Mouse (Mus musculus): ENCODE results near the gene Cblb. TPM values are rescaled to one million over a fixed set of nuclear protein-coding genes. Genes with fewer than 3 reads are reported as not detected.
A peak's percentile ranks its signal among the peaks of the same experiment; 100 is the strongest.

Cblb gene
- polyA plus RNA-seq, 1 experiment from 2014 or later = 31.6 TPM

DNA sequence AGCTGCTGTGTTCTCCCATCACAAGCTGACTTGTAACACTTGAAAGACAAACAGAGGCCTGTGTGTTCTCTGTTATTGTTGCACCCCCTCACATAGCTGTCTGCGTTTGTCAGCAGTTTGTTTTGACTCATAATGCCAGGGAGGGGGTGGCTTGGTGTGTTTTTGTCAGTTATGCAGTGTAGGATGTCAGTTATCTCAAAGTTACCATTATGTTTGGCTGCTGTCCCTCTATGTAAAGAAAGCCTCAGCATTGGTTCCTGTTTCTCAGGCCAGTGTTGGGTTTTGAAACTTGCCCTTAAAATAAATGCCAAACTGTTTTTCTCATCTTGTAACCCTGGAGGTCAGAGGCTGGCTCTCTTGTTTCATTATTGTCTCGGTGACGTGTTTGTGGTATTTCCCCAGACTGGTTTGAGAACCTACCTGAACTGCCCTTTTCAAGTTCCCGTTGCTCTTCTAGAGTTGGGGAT, 30.0 kb downstream of the Cblb start:
- H3K4me2 ChIP-seq = no peak overlapping the region
- H3K4me1 ChIP-seq = peaks cover 33% of the 10 kb centered on the region
- no peak overlapping the region for H3K4me3 ChIP-seq (replicated peaks)
- no peak overlapping the region for H3K9ac ChIP-seq
- ATAC-seq (ENCODE audit: low FRiP score) = no peak
- no peaks in the 10 kb centered on the region for H3K36me3 ChIP-seq (replicated peaks)
- H3K9me3 ChIP-seq = no peaks in the 10 kb centered on the region
- WGBS = 69% methylated on average over 4 of the region's 4 CpGs
- no peak overlapping the region for H3K27ac ChIP-seq
- no peaks in the 10 kb centered on the region for H3K27me3 ChIP-seq

DNA sequence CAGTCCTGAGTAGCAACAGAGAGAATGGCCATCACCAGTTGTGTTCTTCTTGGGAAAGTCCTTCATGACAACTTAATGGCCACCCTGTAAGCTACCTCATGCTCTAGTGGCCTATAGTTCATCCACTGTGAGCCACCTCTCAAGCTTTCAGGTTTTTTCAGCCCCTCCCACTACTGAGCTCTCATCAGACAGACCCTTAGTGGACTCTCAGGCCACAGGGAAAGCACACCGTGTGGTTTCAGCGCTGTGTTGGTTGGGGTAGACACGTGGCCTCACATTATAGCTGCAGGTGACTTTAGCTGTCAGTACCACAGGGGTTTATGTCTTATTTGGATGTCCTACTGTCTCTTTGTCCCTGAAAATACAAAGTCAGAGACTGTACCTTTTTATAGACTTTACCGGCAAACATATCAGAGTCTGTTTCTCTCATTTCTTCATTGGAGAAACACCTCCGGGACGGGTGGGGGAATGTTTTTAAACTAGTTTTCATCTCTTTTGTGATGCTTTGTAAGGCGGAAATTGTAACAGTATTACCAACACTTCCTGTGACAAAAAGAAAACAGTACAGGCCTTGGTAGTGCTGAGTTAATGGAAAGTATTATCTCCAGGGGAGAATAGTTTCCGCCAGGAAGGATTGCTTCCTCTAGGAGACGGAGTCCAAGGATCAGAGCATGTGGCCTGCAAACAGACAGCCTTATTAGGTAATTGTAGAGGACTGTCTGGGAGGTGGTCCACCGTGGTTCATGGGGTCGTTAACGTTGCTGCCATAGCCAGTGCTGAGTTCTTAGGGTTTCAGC, 33.5 kb downstream of the Cblb start:
- H3K27me3 ChIP-seq = no peaks in the 10 kb centered on the region
- peaks cover 21% of the 10 kb centered on the region for H3K4me1 ChIP-seq
- H3K9ac ChIP-seq = no peak overlapping the region
- 76% methylated on average over 12 of the region's 12 CpGs for WGBS
- 0 out of 2 replicates have a peak, but pooled peaks have one; percentile 27 for ATAC-seq (ENCODE audit: low FRiP score)
- no peaks in the 10 kb centered on the region for H3K36me3 ChIP-seq (replicated peaks)
- no peaks in the 10 kb centered on the region for H3K9me3 ChIP-seq
- no peak overlapping the region for H3K4me3 ChIP-seq (replicated peaks)
- no peak overlapping the region for H3K27ac ChIP-seq
- no peak overlapping the region for H3K4me2 ChIP-seq

DNA sequence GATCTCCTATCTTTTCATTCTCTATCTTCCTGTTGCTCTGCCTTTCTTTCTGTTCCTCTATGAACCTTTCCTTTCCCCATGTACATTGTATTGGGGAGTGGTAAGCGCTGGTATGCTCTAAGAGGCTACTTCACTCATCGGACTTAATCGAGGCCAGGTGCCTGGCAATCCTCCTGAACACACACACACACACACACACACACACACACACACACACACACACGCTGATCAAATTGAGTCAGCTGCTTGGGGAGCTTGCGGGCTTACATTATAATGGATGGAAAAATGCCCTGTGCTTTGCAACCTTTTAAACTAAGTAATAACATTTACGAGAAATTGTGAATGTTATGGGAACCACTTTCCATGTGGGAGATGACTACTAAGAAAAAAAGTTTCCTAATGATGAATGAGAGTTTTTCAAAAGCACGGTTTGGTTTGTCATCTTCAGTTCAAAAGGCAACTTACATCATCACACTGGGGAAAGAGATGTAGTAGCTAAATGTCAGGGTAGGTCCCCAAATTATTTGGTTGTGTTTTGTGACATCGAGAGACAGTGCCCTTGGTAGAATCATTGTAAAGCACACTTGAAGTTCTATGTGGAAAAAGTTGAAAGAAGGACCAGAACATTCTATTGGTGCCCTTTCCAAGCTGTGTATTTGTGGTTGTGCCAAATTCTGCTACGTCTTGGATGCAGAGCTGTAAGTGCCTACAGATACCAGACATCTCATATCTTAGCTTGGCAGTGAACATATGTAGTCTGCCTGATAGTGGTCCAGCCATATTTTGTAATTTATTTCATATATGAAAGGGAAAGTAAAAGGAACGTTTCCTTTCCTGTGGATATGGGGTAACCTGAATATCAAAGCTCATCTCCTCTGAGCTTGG, 36.8 kb downstream of the Cblb start:
- Histone ChIP-seq H3K27me3 (no peaks in the 10 kb centered on the region), H3K9me3 (no peaks in the 10 kb centered on the region), H3K27ac (no peak overlapping the region), H3K4me3 (replicated peaks) (no peak overlapping the region), H3K4me2 (no peak overlapping the region), H3K36me3 (replicated peaks) (no peaks in the 10 kb centered on the region), H3K4me1 (peaks cover 16% of the 10 kb centered on the region; the same call in 1 of the 2 replicates), H3K9ac (no peak overlapping the region)
- WGBS = 88% methylated on average over 10 of the region's 10 CpGs
- no peak for ATAC-seq (ENCODE audit: low FRiP score)

DNA sequence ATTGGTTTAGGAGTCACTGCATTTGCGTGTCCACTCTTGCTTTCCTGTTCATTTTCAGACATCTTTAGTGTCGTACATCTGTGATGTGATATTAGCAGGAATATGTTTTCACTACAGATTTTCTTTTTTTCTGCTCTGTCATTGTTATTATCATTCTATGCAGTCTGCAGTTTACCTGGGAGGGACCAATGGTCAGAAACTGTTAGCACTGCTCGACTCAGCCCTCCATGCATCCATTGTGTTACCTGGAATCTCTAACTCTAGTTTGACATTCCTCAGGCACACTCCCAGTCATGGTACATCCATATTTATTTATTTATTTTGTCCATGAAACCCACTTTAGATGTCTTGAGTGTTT, 37.5 kb downstream of the Cblb start:
- no peaks in the 10 kb centered on the region for H3K27me3 ChIP-seq
- H3K9me3 ChIP-seq = no peaks in the 10 kb centered on the region
- H3K36me3 ChIP-seq (replicated peaks) = no peaks in the 10 kb centered on the region
- H3K4me2 ChIP-seq = no peak overlapping the region
- H3K27ac ChIP-seq = no peak overlapping the region
- WGBS = 93% methylated on average over 3 of the region's 3 CpGs
- no peak overlapping the region for H3K4me3 ChIP-seq (replicated peaks)
- H3K9ac ChIP-seq = no peak overlapping the region
- H3K4me1 ChIP-seq = peaks cover 16% of the 10 kb centered on the region; the same call in 1 of the 2 replicates
- ATAC-seq (ENCODE audit: low FRiP score) = no peak

DNA sequence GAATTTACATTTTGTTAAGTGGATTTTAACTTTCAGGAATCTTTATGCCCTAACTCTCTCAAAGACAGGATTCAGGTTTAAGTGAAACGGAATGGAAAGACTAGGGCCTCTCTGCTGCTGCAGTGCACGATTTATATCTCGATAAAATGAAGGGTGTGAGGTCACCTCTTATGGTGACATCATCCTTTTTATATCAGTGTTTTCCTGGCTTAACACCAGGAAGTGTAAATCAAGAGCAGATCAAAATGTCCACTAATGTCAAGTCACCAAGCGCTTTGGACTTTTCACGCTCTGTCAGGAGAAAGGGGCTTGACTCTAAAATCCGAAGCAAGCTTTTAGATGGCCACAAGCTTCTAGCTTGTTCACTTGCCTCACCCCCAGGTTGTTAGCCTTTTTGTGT, 38.6 kb downstream of the Cblb start:
- Histone ChIP-seq H3K9ac (no peak overlapping the region), H3K4me3 (replicated peaks) (no peak overlapping the region), H3K9me3 (no peaks in the 10 kb centered on the region), H3K4me1 (peaks cover 13% of the 10 kb centered on the region; the same call in 1 of the 2 replicates), H3K27me3 (no peaks in the 10 kb centered on the region), H3K27ac (no peak overlapping the region), H3K4me2 (no peak overlapping the region), H3K36me3 (replicated peaks) (no peaks in the 10 kb centered on the region)
- no peak for ATAC-seq (ENCODE audit: low FRiP score)
- 92% methylated on average over 6 of the region's 6 CpGs for WGBS

DNA sequence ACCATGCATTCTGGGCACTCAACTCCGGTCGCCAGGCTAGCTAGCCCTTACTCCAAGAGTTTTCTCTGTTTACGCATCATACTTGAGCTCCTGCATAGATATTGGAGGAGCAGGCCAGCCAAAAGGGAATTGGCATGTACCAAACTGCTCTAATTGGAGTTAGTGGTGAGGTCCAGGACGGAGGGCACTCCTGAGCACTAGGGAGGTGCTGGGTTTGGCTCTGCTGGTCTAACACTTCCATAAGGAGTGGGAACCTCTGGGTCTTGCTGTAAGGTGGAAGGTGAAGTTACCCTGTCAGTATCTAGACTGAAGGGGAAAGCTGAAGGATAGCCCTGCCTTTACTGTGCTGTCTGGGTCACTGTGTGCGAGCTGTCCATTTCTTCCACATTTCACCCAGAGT, 39.1 kb downstream of the Cblb start:
- no peak overlapping the region for H3K4me3 ChIP-seq (replicated peaks)
- ATAC-seq (ENCODE audit: low FRiP score) = no peak; the same call in 1 of the 2 replicates
- no peaks in the 10 kb centered on the region for H3K27me3 ChIP-seq
- H3K9me3 ChIP-seq = no peaks in the 10 kb centered on the region
- H3K27ac ChIP-seq = no peak overlapping the region
- 96% methylated on average over 5 of the region's 5 CpGs for WGBS
- H3K4me1 ChIP-seq = peaks cover 13% of the 10 kb centered on the region; the same call in 1 of the 2 replicates
- H3K4me2 ChIP-seq = no peak overlapping the region
- H3K36me3 ChIP-seq (replicated peaks) = no peaks in the 10 kb centered on the region
- H3K9ac ChIP-seq = no peak overlapping the region

DNA sequence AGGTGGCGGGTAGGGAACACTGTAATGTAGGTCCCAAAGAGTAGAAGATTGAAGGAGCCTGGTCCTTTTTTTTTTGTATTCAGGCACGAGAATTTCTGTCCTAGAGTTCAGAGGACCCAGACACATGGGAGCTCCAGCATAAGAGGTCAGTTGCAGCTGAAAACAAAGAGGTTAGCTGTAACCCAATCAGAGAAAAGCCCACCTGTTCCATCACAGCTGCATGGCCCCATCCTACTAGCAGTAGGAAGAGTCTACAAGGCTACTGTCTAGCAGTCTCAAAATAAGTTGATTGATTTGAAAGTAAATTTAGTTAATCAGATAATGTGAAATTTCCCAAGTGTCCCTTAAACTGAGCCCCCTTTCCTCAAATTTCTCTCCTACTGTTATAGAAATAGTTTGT, 40.3 kb downstream of the Cblb start:
- H3K36me3 ChIP-seq (replicated peaks) = no peaks in the 10 kb centered on the region
- H3K4me1 ChIP-seq = peaks cover 13% of the 10 kb centered on the region; the same call in 1 of the 2 replicates
- no peaks in the 10 kb centered on the region for H3K9me3 ChIP-seq
- no peak overlapping the region for H3K4me2 ChIP-seq
- peak overlapping the region; percentile 13; the same call in 1 of the 2 replicates for H3K27ac ChIP-seq
- no peak for ATAC-seq (ENCODE audit: low FRiP score)
- no peak overlapping the region for H3K4me3 ChIP-seq (replicated peaks)
- 72% methylated on average over 2 of the region's 2 CpGs for WGBS
- H3K27me3 ChIP-seq = no peaks in the 10 kb centered on the region
- H3K9ac ChIP-seq = no peak overlapping the region

DNA sequence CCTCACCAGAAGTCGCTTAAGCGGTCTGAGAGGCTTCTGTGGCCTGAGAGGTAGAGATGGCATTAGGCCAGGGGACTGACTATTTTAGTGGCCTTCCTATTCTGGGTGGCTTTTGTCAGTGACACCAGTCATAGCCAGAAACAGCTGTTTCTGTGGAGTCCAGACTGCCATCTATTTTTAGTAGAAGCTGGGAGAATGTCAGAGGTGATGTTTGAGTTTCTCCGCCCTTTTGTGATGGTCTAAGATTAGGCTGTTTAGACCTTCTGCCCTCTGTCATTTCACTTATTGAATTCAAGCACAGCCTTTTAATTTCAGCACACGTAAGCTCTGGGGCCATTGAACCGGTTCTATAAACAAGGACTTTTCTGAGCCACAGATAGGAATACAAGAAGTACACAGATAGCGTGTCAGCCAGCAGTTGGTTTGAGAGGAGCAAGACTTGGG, 40.8 kb downstream of the Cblb start:
- Histone ChIP-seq H3K9ac (no peak overlapping the region), H3K27me3 (no peaks in the 10 kb centered on the region), H3K36me3 (replicated peaks) (no peaks in the 10 kb centered on the region), H3K4me2 (no peak overlapping the region), H3K27ac (no peak overlapping the region), H3K9me3 (no peaks in the 10 kb centered on the region), H3K4me3 (replicated peaks) (no peak overlapping the region), H3K4me1 (peaks cover 15% of the 10 kb centered on the region; the same call in 1 of the 2 replicates)
- 84% methylated on average over 6 of the region's 6 CpGs for WGBS
- no peak for ATAC-seq (ENCODE audit: low FRiP score)

DNA sequence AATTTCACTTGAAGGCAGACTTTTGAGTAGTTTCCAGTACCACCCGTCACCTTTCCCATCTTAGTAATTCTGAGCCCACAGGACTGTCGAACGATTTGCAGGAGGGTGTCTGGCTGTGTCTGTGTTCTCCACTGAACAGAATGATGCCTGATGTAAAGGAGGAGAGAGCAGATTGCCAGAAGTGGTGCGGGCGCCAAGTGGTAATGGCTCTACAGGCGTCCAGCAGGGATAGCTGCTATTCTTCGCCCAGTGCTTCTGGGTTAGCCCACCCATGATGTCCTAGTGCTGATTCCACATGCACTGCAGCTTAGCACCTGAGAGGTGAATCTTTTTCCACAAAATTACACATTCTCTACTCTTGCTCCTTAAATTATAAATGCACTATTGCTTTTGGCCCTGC, 45.6 kb downstream of the Cblb start:
- ATAC-seq (ENCODE audit: low FRiP score) = peak; percentile 52
- H3K36me3 ChIP-seq (replicated peaks) = no peaks in the 10 kb centered on the region
- H3K9ac ChIP-seq = no peak overlapping the region
- no peak overlapping the region for H3K4me3 ChIP-seq (replicated peaks)
- WGBS = 77% methylated on average over 7 of the region's 7 CpGs
- H3K4me1 ChIP-seq = peaks cover 4% of the 10 kb centered on the region; the same call in 1 of the 2 replicates
- H3K27ac ChIP-seq = no peak overlapping the region
- no peak overlapping the region for H3K4me2 ChIP-seq
- no peaks in the 10 kb centered on the region for H3K9me3 ChIP-seq
- H3K27me3 ChIP-seq = no peaks in the 10 kb centered on the region

DNA sequence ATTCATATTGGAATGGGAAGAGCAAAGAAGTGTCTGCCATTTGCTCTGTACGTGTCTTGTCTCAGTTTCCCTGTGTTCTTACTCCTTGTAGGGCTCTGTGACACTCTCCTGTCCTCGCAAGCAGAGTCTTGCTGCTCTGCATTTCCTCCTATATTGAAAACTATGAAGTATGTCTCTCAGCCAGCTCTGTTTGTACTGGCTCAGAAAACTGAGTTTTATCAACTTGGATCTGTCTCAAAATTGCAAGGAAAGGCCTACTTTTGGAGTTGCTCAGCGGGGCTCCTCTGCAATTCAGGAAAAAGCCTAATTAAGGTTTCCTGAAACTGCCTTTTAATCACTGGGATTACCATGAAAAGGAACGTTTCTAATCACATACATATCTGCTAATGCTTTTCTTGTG, 46.9 kb downstream of the Cblb start:
- H3K27me3 ChIP-seq = no peaks in the 10 kb centered on the region
- no peak overlapping the region for H3K9ac ChIP-seq
- H3K9me3 ChIP-seq = no peaks in the 10 kb centered on the region
- 65% methylated on average over 4 of the region's 4 CpGs for WGBS
- no peak overlapping the region for H3K4me3 ChIP-seq (replicated peaks)
- H3K27ac ChIP-seq = no peak overlapping the region
- H3K36me3 ChIP-seq (replicated peaks) = no peaks in the 10 kb centered on the region
- H3K4me1 ChIP-seq = 0 out of 2 replicates have a peak, but pooled peaks cover 2% of the 10 kb centered on the region
- ATAC-seq (ENCODE audit: low FRiP score) = no peak
- no peak overlapping the region for H3K4me2 ChIP-seq

DNA sequence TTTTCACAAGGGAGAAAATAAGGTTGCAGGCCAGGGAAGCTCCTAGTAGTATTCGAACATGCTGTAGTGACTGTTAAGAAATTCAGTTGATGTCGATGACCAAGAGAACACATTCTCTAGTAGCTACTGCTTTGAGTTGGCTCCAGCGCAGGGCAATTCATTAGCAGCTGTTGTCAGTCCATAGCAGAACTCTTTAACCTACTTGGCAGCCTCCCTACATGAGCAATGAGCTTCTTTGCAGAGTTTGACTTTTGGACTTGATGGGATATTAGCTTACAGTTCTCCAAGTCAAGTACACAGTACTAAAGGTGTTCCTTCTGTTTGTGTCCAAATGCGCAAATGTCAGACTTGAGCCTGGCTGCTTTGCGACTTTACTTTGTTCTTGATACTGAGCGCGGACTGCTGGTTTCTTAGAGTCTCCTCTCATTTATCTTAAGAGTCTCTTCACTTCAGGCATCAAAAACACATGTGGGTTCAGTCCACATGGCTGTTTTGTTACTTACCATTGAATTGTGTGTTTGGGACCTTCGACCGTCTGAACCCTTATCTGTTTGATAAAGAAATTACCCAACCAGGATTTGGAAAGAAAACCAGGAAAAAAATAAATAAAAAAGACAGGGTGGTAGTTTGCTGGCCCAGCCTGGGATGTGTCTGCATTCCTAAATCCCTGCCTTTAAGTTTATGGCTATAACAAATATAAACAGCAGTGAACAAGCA, 47.9 kb downstream of the Cblb start:
- H3K27ac ChIP-seq = no peak overlapping the region
- H3K9me3 ChIP-seq = no peaks in the 10 kb centered on the region
- WGBS = 91% methylated on average over 9 of the region's 9 CpGs
- no peak for ATAC-seq (ENCODE audit: low FRiP score)
- no peak overlapping the region for H3K4me3 ChIP-seq (replicated peaks)
- H3K4me2 ChIP-seq = no peak overlapping the region
- H3K36me3 ChIP-seq (replicated peaks) = no peaks in the 10 kb centered on the region
- H3K9ac ChIP-seq = no peak overlapping the region
- 0 out of 2 replicates have a peak, but pooled peaks cover 2% of the 10 kb centered on the region for H3K4me1 ChIP-seq
- H3K27me3 ChIP-seq = no peaks in the 10 kb centered on the region

DNA sequence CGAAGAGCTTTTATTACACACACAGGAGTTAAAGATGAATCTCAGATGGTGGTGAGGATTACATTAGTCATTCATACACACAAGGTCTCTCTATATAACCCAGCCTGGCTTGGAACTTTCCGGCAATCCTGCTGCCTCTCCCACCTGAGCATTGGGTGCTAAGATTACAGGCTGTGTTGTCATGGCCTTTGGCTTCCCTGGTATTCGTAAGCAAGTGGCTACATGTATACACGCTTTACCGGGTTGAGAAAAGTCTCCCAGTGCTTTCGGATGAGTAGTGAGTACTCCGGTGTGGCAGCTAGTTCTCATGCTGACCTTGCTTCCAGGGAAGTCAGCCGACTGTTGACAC, 48.4 kb downstream of the Cblb start:
- H3K27ac ChIP-seq = no peak overlapping the region
- H3K9ac ChIP-seq = no peak overlapping the region
- H3K27me3 ChIP-seq = no peaks in the 10 kb centered on the region
- no peak overlapping the region for H3K4me2 ChIP-seq
- H3K9me3 ChIP-seq = no peaks in the 10 kb centered on the region
- H3K4me1 ChIP-seq = 0 out of 2 replicates have a peak, but pooled peaks cover 2% of the 10 kb centered on the region
- WGBS = 93% methylated on average over 8 of the region's 8 CpGs
- no peaks in the 10 kb centered on the region for H3K36me3 ChIP-seq (replicated peaks)
- no peak overlapping the region for H3K4me3 ChIP-seq (replicated peaks)
- no peak for ATAC-seq (ENCODE audit: low FRiP score)
